Mouse (Mus musculus): ENCODE measurements around the gene Prpf6.

DNA sequence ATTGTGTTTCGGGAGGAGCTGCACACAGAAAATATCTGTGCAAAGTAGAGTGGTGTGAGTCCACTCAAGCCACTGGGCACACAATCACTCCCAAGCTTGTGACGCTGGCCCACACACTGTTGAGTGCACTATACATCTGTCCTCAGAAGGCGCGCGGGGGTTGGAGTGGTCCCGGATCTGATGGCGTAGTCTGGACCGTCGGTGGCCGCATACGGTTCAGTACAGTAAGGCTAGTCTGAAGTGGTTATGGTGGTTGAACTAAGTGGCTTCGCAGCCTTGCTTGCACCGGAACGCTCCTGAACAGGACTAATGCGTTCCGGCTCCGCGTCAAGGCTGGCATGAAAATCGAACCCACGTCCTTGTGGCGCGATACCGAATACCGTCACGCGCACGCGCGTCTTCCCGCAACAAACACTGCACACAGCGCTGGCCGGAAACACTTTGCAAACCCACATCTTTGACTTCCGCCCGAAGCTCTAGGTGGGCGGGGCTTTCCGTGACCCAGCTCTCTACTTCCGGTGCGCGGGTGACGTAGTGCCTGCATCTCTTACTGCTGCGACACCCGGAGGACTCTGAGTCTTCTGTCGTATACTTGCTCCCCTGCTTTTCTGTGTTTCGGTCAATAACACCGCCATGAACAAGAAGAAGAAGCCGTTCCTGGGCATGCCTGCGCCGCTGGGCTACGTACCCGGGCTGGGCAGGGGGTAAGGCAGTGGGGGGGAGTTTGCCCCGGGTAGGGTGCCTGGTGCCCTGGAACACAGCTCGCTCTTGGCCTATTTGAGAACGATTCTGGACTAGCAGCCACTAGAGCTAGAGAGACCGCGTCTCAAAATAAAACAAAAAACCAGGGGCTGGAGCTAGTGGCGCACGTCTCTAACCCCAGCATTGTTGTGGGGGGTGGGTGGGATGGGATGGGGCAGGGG lies 9.4 kb downstream of the Prpf6 start:
- TF ChIP-seq EP300 (IDR thresholded peaks at IDR 0.05): 0 out of 2 replicates have a peak, but pooled peaks have one; percentile 4
- TF ChIP-seq CTCF (IDR thresholded peaks at IDR 0.05): peak; percentile 1; the same call in 1 of the 2 replicates

Measured in lung, postnatal 0 days (tissue).